Mouse (Mus musculus) bone marrow, adult 2 months (tissue): ENCODE measurements around the gene Csk. TPM values are rescaled to one million over a fixed set of nuclear protein-coding genes. Genes with fewer than 3 reads are reported as not detected.

Experiments
- H3K27ac ChIP-seq: fragments of 200-500 bp; 2 replicates; pipeline ENCODE4 v1.5.1; 2012; ENCODE audit warnings: low read depth, mild to moderate bottlenecking, control low read depth, inconsistent platforms, low read length; ENCODE audit not compliant: control insufficient read depth, poor library complexity, insufficient read depth
- H3K4me1 ChIP-seq: fragments of 200-500 bp; 2 replicates; pipeline ENCODE4 v1.6.1; 2011; ENCODE audit warnings: low read length; ENCODE audit not compliant: control insufficient read depth, insufficient read depth
- H3K4me3 ChIP-seq: fragments of 200-500 bp; replicated peaks from 2 replicates; pipeline ENCODE3; 2011; ENCODE audit warnings: mild to moderate bottlenecking, low read depth, low read length, control low read depth; ENCODE audit not compliant: control insufficient read depth
- CTCF ChIP-seq: fragments of 200-500 bp; IDR thresholded peaks from 2 replicates; pipeline ENCODE4 v1.5.1; 2011; ENCODE audit warnings: low read length, control low read depth; ENCODE audit not compliant: control insufficient read depth, insufficient read depth
- POLR2A ChIP-seq: fragments of 200-500 bp; IDR thresholded peaks from 2 replicates; pipeline ENCODE4 v1.6.1; 2011; ENCODE audit warnings: low read depth, mild to moderate bottlenecking, control low read depth, low read length, borderline replicate concordance; ENCODE audit not compliant: control insufficient read depth
- WGBS: fragments of 180-500 bp; shearing (Covaris S2); methylation state at CpG from one replicate; pipeline ENCODE4 v1.1.7; 2018; 5-methylcytosine and 5-hydroxymethylcytosine counted together
- polyA plus RNA-seq: library from polyadenylated mRNA; stranded (reverse); fragments of >200 nt; gene quantifications from 2 replicates; pipeline ENCODE4 v1.2.4, GENCODE M21; 2011; ENCODE audit warnings: low replicate concordance; ENCODE audit not compliant: missing spikeins, insufficient read depth, insufficient read length

Gene Csk
- polyA plus RNA-seq, 1 experiment = 99.8 TPM

DNA sequence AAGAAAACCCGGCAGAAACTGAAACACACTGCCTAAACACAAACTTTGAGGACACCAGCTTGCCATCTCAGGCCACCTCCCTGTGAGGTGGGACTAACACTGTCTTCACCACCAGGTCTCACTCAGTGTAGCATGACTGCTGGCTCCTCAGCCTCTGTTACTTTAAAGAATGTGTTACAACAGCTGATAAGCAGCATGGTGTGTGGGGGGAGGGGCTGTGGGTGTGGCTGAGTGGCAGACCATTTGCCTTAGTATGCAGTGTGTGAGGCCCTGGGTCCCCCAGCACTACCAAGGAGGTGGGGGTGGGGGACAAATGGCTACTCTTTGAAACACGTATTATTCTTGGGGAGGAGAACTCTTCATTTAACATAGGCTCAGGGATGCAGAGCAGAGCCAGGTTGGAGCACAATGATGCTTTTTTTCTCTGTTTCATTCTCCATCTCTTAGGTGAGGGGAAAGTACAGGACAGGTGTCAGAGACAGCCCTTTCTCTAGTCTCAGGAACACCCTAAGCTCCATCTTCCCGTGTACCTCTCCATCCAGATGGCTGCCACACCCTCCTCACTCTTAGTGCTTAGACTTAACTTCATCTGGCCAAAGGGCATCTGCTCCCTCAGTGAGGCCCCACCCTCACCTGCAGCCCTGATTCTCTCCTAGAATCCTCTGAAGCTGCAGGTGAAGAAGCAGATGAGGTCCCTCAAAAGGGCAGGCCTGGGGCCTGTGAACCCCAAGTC is 52.6 kb downstream of the Csk start:
- TF ChIP-seq CTCF (no peak), POLR2A (no peak)

DNA sequence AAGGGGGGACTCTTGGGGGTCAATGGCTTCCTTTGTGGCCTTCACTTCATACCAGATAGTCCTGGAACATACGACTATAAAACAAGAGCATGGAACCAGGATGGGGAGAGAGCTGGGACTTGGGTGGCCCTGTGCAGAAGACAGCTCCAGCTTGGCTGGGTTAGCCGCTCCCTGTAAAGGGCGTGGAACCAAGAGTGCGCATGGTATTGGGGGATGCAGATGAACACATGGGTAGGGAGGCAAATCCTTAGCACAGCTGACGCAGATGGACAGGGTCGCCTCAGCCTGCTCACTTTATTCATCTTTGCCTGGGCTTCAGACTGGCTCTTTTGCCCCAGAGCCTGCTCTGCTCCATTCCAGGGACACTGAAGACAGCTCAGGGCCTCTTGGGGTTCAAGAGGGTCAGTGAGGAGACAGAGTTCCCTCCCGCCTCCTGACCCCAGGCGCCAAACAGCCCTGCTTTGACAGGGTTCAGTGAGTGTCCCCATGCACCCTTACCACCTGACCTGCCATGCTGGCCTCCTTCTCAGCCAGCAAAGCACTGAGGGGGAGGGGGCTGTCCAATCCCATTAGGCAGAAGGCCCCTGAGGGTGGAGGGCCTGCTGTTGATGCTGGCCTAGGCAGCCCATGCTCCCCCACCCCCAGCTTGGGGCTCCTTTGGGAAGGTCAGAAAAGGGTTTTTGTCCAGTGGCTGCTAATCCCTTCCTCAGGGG is 54.4 kb downstream of the Csk start:
- H3K4me1 ChIP-seq = no peaks in the 10 kb centered on the region
- H3K4me3 ChIP-seq = no peak overlapping the region
- H3K27ac ChIP-seq = no peak overlapping the region
- no peak for TF ChIP-seq POLR2A
- no peak for TF ChIP-seq CTCF
- 82% methylated on average over 8 of the region's 8 CpGs for WGBS

More for the DNA sequence above, 52.6 kb downstream of the Csk start:
- Histone ChIP-seq H3K4me3 (no peak overlapping the region), H3K4me1 (no peaks in the 10 kb centered on the region), H3K27ac (no peak overlapping the region)
- WGBS = 34% methylated on average over 3 of the region's 3 CpGs

DNA sequence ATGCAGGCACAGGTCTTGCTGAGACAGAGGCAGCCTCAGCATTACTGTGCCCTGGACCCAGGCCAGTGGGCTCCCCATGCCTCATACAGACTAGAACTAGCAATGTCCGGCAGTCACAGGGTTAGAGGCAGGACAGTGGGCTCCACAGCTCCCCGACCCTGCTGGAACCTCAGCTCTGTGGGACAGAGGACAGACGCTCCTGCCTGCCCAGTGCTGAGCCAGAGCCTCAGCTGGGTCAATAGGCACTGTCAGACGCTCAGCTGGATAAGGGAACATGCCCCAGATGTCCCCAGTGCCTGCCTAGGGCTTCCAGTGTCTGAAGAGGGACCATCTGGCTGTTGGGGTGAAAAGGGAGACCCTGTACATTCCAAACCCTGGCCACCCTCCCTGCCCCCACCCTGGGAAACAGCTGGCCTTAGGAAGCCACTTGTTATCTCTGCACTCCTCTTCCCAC is 55.5 kb downstream of the Csk start:
- WGBS = 71% methylated on average over 4 of the region's 4 CpGs
- Histone ChIP-seq H3K27ac (no peak overlapping the region), H3K4me1 (no peaks in the 10 kb centered on the region), H3K4me3 (no peak overlapping the region)
- TF ChIP-seq CTCF (no peak), POLR2A (no peak)

DNA sequence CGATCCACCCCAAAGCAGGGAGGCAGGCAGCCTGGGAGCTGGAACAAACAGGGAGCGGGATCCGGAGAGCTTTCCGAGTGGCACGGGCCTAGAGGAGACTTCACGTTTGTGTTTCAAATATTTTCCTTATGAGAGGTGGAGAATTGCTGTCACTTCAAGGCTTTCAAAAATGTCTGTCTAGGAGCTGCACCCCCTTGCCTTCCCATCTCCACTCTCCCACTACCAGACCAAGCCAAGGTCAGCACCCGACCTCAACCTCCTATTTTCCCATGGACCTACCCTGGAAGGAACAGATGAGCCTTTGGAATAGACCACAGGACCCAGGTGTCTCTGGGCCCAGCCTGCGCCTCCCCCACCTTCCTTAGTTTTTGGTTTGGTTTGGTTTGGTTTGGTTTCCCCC is 56.2 kb downstream of the Csk start:
- WGBS = 80% methylated on average over 8 of the region's 8 CpGs
- TF ChIP-seq POLR2A = no peak
- no peak for TF ChIP-seq CTCF
- Histone ChIP-seq H3K4me3 (no peak overlapping the region), H3K4me1 (no peaks in the 10 kb centered on the region), H3K27ac (no peak overlapping the region)

DNA sequence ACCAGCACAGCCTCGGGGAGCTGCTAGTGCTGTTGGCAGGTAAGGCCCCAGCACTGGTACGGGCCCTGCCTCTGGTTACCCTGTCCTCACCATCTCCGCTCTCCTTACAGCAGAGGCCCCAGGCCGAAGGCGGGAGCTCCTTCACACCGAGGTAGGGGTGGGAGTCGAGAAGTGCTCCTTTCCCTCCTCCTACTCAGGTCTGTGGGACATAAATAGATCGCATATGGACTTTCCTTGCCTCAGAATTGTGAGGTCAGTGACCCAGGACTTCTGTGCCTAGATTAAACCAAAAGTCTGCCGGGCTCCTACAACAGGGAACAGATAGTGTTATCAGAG is 59.3 kb downstream of the Csk start:
- TF ChIP-seq CTCF = no peak
- no peak for TF ChIP-seq POLR2A
- Histone ChIP-seq H3K27ac (no peak overlapping the region), H3K4me1 (peaks cover under 1% of the 10 kb centered on the region; the same call in 1 of the 2 replicates)

DNA sequence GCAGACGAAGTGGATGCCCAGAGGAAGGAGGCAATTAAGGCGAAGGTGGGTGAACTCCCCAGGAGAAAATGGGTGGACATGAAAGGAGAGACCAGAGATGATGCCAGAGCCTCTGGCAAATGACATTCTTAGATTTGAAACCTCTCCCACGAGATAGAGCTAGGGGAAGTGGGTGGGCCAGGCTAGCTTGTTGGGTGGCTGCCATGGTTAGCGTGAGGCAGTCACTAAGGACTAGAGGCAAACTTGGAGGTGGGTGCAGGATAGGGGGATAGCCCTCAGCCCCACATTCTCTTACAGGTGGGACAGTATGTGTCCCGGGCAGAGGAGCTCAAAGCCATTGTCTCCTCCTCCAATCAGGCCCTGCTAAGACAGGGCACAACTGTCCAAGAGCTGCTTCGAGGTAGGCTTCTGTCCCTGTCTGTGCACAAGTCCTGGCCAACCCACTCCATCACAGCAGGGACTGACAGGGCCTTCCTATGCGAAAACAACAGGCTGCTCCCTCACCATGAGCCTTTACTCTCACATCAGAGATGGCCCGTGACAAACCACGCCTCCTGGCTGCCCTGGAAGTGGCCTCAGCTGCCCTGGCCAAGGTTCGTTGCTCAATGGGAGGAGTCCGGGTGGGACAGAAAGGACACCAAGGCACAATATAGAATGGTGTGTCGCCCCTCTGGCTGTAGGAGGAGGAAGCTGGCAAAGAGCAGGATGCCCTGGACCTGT is 59.8 kb downstream of the Csk start:
- Histone ChIP-seq H3K4me3 (no peak overlapping the region), H3K4me1 (peaks cover 2% of the 10 kb centered on the region; the same call in 1 of the 2 replicates), H3K27ac (no peak overlapping the region)
- WGBS = 76% methylated on average over 12 of the region's 12 CpGs
- no peak for TF ChIP-seq CTCF
- TF ChIP-seq POLR2A = no peak

More for the DNA sequence above, 59.3 kb downstream of the Csk start:
- no peak overlapping the region for H3K4me3 ChIP-seq
- WGBS = 79% methylated on average over 9 of the region's 9 CpGs

DNA sequence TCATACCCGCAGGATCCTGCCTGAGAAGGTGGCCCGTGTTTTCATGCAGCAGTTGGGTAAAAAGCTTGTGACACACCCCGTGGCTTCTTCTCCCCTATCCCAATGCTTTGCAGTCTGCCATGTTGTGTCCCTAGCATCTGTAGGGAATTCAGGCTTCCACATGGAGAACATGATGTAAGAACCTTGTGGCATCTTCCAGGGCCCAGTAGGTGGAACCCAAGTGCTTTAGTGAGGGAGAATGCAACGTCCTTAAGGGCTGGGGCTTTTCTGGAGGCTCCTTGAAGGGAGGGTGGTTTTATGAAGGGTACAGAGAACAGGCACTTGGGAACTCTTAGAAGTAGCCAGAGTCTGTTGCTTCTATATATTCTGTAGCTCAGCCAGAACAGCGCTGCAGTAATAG is 62.7 kb downstream of the Csk start:
- TF ChIP-seq CTCF = no peak
- no peak for TF ChIP-seq POLR2A

More for the DNA sequence above, 62.7 kb downstream of the Csk start:
- Histone ChIP-seq H3K4me1 (peaks cover 2% of the 10 kb centered on the region; the same call in 1 of the 2 replicates), H3K27ac (no peak overlapping the region), H3K4me3 (no peak overlapping the region)
- WGBS = 62% methylated on average over 5 of the region's 5 CpGs
